8 mouse cellular contexts compared by ENCODE assay signal in the genomic region with DNA sequence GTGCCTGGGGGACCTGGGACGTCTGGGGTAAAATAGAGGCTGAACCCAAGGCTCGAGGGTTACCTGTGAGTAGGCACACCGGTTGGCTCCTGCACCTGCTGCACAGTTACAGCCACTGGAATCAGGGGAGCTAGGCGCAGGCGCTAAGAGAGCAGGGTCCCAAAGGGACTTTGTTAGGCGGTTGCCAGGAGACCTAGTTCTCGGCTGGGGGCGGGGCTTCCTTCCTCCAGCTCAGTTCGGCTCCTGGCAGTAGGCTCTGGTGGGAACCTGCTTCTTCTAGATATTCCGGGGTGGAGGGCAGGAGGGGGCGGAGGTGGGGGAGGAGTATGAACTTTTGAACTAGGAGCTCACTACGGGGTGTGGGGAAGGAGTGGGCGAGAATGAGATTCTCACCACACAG. TPM values are rescaled to one million over a fixed set of nuclear protein-coding genes. Genes with fewer than 3 reads are reported as not detected.
DNase-seq lines count a peak whose midpoint lies in the region; ATAC-seq lines count a peak whose summit lies in the region.

No protein-coding gene starts in this region.

- no peak for ATAC-seq in megakaryocyte, adult 5-6 weeks (ENCODE audit: poor library complexity, severe bottlenecking)
- peak; percentile 78 for ATAC-seq in forebrain, embryonic 12.5 days (ENCODE audit: low FRiP score)
- peak; percentile 46; the same call in 1 of the 2 replicates for ATAC-seq in hindbrain, embryonic 14.5 days (ENCODE audit: low FRiP score)
- 0 out of 2 replicates have a peak, but pooled peaks have one; percentile 31 for ATAC-seq in limb, embryonic 12.5 days (ENCODE audit: insufficient number of reproducible peaks, insufficient read depth, low FRiP score, low TSS enrichment, low read depth)
- peak; percentile 74 for ATAC-seq in neural tube, embryonic 14.5 days (ENCODE audit: low read depth)

- H3K9ac ChIP-seq in forebrain, embryonic 12.5 days, result no peak overlapping the region
- H3K9ac ChIP-seq in hindbrain, embryonic 14.5 days, result no peak overlapping the region
- no peak overlapping the region for H3K9ac ChIP-seq in limb, embryonic 12.5 days (replicated peaks)
- H3K9ac ChIP-seq in neural tube, embryonic 14.5 days (replicated peaks; ENCODE audit: low read depth, low read length), result no peak overlapping the region

- peaks cover 3% of the 10 kb centered on the region for H3K36me3 ChIP-seq in megakaryocyte, embryonic 14.5 days (replicated peaks; ENCODE audit: low read length)
- H3K36me3 ChIP-seq in forebrain, embryonic 12.5 days (replicated peaks), result no peaks in the 10 kb centered on the region
- H3K36me3 ChIP-seq in hindbrain, embryonic 14.5 days (replicated peaks; ENCODE audit: control insufficient read depth, insufficient read depth), result no peaks in the 10 kb centered on the region
- no peaks in the 10 kb centered on the region for H3K36me3 ChIP-seq in limb, embryonic 12.5 days
- no peaks in the 10 kb centered on the region for H3K36me3 ChIP-seq in neural tube, embryonic 14.5 days (ENCODE audit: control insufficient read depth, insufficient read depth, low read length)

- H3K4me2 ChIP-seq in forebrain, embryonic 12.5 days, result no peak overlapping the region
- peak overlapping the region; percentile 27 for H3K4me2 ChIP-seq in hindbrain, embryonic 14.5 days (replicated peaks)
- H3K4me2 ChIP-seq in limb, embryonic 12.5 days, result no peak overlapping the region; the same call in 1 of the 2 replicates
- no peak overlapping the region for H3K4me2 ChIP-seq in neural tube, embryonic 14.5 days (ENCODE audit: low read depth, low read length)

- peaks cover 8% of the 10 kb centered on the region for H3K27me3 ChIP-seq in megakaryocyte, embryonic 14.5 days (replicated peaks)
- 0 out of 2 replicates have a peak, but pooled peaks cover 4% of the 10 kb centered on the region for H3K27me3 ChIP-seq in forebrain, embryonic 12.5 days
- no peaks in the 10 kb centered on the region for H3K27me3 ChIP-seq in hindbrain, embryonic 14.5 days (ENCODE audit: control insufficient read depth, insufficient read depth, low read length)
- H3K27me3 ChIP-seq in limb, embryonic 12.5 days, result peaks cover 4% of the 10 kb centered on the region; the same call in 1 of the 2 replicates
- no peaks in the 10 kb centered on the region for H3K27me3 ChIP-seq in neural tube, embryonic 14.5 days (ENCODE audit: control insufficient read depth, insufficient read depth, low read length)

- DNase-seq in hindbrain, embryonic 14.5 days (ENCODE audit: low spot score), result peak; percentile 64
- DNase-seq in yolk sac, embryonic 10.5 days (ENCODE audit: low spot score), result peak; percentile 57
- no peak for DNase-seq in ovary, postnatal 14 days (ENCODE audit: low spot score)

- WGBS in forebrain, embryonic 12.5 days, result 7% methylated on average over 13 of the region's 13 CpGs
- 2% methylated on average over 13 of the region's 13 CpGs for WGBS in hindbrain, embryonic 14.5 days
- 8% methylated on average over 13 of the region's 13 CpGs for WGBS in limb, embryonic 12.5 days
- WGBS in neural tube, embryonic 14.5 days, result 3% methylated on average over 13 of the region's 13 CpGs

- peaks cover 55% of the 10 kb centered on the region for H3K4me1 ChIP-seq in megakaryocyte, embryonic 14.5 days
- H3K4me1 ChIP-seq in forebrain, embryonic 12.5 days, result peaks cover 19% of the 10 kb centered on the region
- H3K4me1 ChIP-seq in hindbrain, embryonic 14.5 days (replicated peaks; ENCODE audit: control insufficient read depth, insufficient read depth, low read length), result peaks cover 6% of the 10 kb centered on the region
- peaks cover 12% of the 10 kb centered on the region for H3K4me1 ChIP-seq in limb, embryonic 12.5 days (replicated peaks)
- H3K4me1 ChIP-seq in neural tube, embryonic 14.5 days (ENCODE audit: control insufficient read depth, insufficient read depth, low read length), result no peaks in the 10 kb centered on the region

- H3K9me3 ChIP-seq in megakaryocyte, embryonic 14.5 days, result peaks cover 3% of the 10 kb centered on the region
- no peaks in the 10 kb centered on the region for H3K9me3 ChIP-seq in forebrain, embryonic 12.5 days
- H3K9me3 ChIP-seq in hindbrain, embryonic 14.5 days (ENCODE audit: control insufficient read depth, low read length), result no peaks in the 10 kb centered on the region
- no peaks in the 10 kb centered on the region for H3K9me3 ChIP-seq in limb, embryonic 12.5 days
- H3K9me3 ChIP-seq in neural tube, embryonic 14.5 days (ENCODE audit: control insufficient read depth, low read length), result no peaks in the 10 kb centered on the region

- no peak overlapping the region for H3K27ac ChIP-seq in forebrain, embryonic 12.5 days
- no peak overlapping the region for H3K27ac ChIP-seq in hindbrain, embryonic 14.5 days
- no peak overlapping the region for H3K27ac ChIP-seq in limb, embryonic 12.5 days
- H3K27ac ChIP-seq in neural tube, embryonic 14.5 days (ENCODE audit: low read depth, low read length), result no peak overlapping the region

- H3K4me3 ChIP-seq in megakaryocyte, embryonic 14.5 days (replicated peaks), result peak overlapping the region; percentile 68
- no peak overlapping the region for H3K4me3 ChIP-seq in forebrain, embryonic 12.5 days (replicated peaks)
- no peak overlapping the region for H3K4me3 ChIP-seq in hindbrain, embryonic 14.5 days (replicated peaks; ENCODE audit: low read length)
- no peak overlapping the region for H3K4me3 ChIP-seq in limb, embryonic 12.5 days (replicated peaks)
- no peak overlapping the region for H3K4me3 ChIP-seq in neural tube, embryonic 14.5 days (ENCODE audit: low read depth, low read length)

RNA-seq across cellular contexts. Expression of gene Efcc1, which starts 8.0 kb away (rescaled TPM):
- polyA plus RNA-seq in megakaryocyte, embryonic 14.5 days (2012; ENCODE audit: insufficient read depth, low replicate concordance), result 1.2 TPM in 1 of 2 replicates, not detected in the other
- total RNA-seq in megakaryocyte, adult 5-6 weeks (2015), result 0.39 TPM in 1 of 2 replicates, not detected in the other
- total RNA-seq in megakaryocyte, adult 5-6 weeks (2017), result not detected in 2 replicates
- 1.6 and 2.0 TPM in 2 replicates for polyA plus RNA-seq in forebrain, embryonic 12.5 days (2016; fragmentation: Nextera tagmentation; extraction: Ambion mirVana)
- polyA plus RNA-seq in hindbrain, embryonic 14.5 days (2014; fragmentation: Nextera tagmentation; extraction: Ambion mirVana), result 6.1 and 8.0 TPM in 2 replicates
- polyA plus RNA-seq in limb, embryonic 12.5 days (2016; fragmentation: Nextera tagmentation; extraction: Ambion mirVana), result 0.36 and 0.38 TPM in 2 replicates
- 4.6 TPM in 2 replicates for polyA plus RNA-seq in neural tube, embryonic 14.5 days (2014; fragmentation: Nextera tagmentation; extraction: Ambion mirVana)

RNA-seq across cellular contexts. Expression of gene Aplf, which starts 50.6 kb away (rescaled TPM):
- polyA plus RNA-seq in megakaryocyte, embryonic 14.5 days (2012; ENCODE audit: insufficient read depth, low replicate concordance), result 4.5 and 5.3 TPM in 2 replicates
- 8.1 and 8.7 TPM in 2 replicates for total RNA-seq in megakaryocyte, adult 5-6 weeks (2015)
- 14.6 and 17.0 TPM in 2 replicates for total RNA-seq in megakaryocyte, adult 5-6 weeks (2017)
- 15.5 and 15.6 TPM in 2 replicates for polyA plus RNA-seq in forebrain, embryonic 12.5 days (2016; fragmentation: Nextera tagmentation; extraction: Ambion mirVana)
- polyA plus RNA-seq in hindbrain, embryonic 14.5 days (2014; fragmentation: Nextera tagmentation; extraction: Ambion mirVana), result 9.9 TPM in 2 replicates
- 13.0 and 13.8 TPM in 2 replicates for polyA plus RNA-seq in limb, embryonic 12.5 days (2016; fragmentation: Nextera tagmentation; extraction: Ambion mirVana)
- polyA plus RNA-seq in neural tube, embryonic 14.5 days (2014; fragmentation: Nextera tagmentation; extraction: Ambion mirVana), result 9.7 and 10.2 TPM in 2 replicates

RNA-seq across cellular contexts. Expression of gene Gp9, which starts 55.2 kb away (rescaled TPM):
- 2,862 and 6,438 TPM in 2 replicates for polyA plus RNA-seq in megakaryocyte, embryonic 14.5 days (2012; ENCODE audit: insufficient read depth, low replicate concordance)
- 0.16 and 1.2 TPM in 2 replicates for total RNA-seq in megakaryocyte, adult 5-6 weeks (2015)
- total RNA-seq in megakaryocyte, adult 5-6 weeks (2017), result 0.59 TPM in 1 of 2 replicates, not detected in the other
- polyA plus RNA-seq in forebrain, embryonic 12.5 days (2016; fragmentation: Nextera tagmentation; extraction: Ambion mirVana), result 0.88 and 1.00 TPM in 2 replicates
- 0.56 and 0.83 TPM in 2 replicates for polyA plus RNA-seq in hindbrain, embryonic 14.5 days (2014; fragmentation: Nextera tagmentation; extraction: Ambion mirVana)
- polyA plus RNA-seq in limb, embryonic 12.5 days (2016; fragmentation: Nextera tagmentation; extraction: Ambion mirVana), result 2.7 and 3.3 TPM in 2 replicates
- 0.32 and 0.73 TPM in 2 replicates for polyA plus RNA-seq in neural tube, embryonic 14.5 days (2014; fragmentation: Nextera tagmentation; extraction: Ambion mirVana)

Comparison
In these comparisons a context has a peak if more than half of its experiments do, and no peak if none do; other contexts are left out.
1. RNA of gene Gp9, which starts 55.2 kb away (polyA plus RNA-seq): 2,862 to 6,438 TPM in megakaryocyte, embryonic 14.5 days; 2.7 to 3.3 TPM in limb, embryonic 12.5 days, 0.88 to 1.00 TPM in forebrain, embryonic 12.5 days, 0.56 to 0.83 TPM in hindbrain, embryonic 14.5 days and 0.32 to 0.73 TPM in neural tube, embryonic 14.5 days; every median in the first group is over 100 times any median in the second.